Mouse (Mus musculus) MEL (cell line): ENCODE data around the gene Nos1ap. TPM values are rescaled to one million over a fixed set of nuclear protein-coding genes. Genes with fewer than 3 reads are reported as not detected.

Experiments used
- DNase-seq: peaks from one replicate; pipeline ENCODE4 v3.0.0; 2011; ENCODE audit warnings: low read depth, low spot score
- H3K27ac ChIP-seq: 2 replicates; pipeline ENCODE4 v1.5.1; 2012; ENCODE audit warnings: low read depth, mild to moderate bottlenecking, control low read depth, low read length, moderate library complexity; ENCODE audit not compliant: control insufficient read depth
- H3K27me3 ChIP-seq, 2 experiments: fragments of 150-350 bp in 1 of 2; sonication (generic) in 1 of 2; 2 replicates each; pipeline ENCODE4 v1.6.1; 2012; ENCODE audit warnings: low read length in 2 of 2, mild to moderate bottlenecking in 2 of 2, improper control_type of control experiment in 1 of 2, moderate library complexity in 1 of 2; ENCODE audit not compliant: insufficient read depth in 2 of 2, control insufficient read depth in 1 of 2
- H3K36me3 ChIP-seq, 2 experiments: 2 replicates each; pipeline ENCODE4 v1.6.1; 2012 to 2014; ENCODE audit warnings: low read length in 2 of 2, improper control_type of control experiment in 1 of 2, inconsistent platforms in 1 of 2, mild to moderate bottlenecking in 1 of 2; ENCODE audit not compliant: insufficient read depth in 2 of 2, control insufficient read depth in 1 of 2
- H3K4me1 ChIP-seq, 2 experiments: fragments of 150-350 bp in 1 of 2; sonication (generic) in 1 of 2; 2 replicates each; pipeline ENCODE4 v1.6.1; 2012; ENCODE audit warnings: low read length in 2 of 2, improper control_type of control experiment in 1 of 2, mild to moderate bottlenecking in 1 of 2; ENCODE audit not compliant: insufficient read depth in 2 of 2, control insufficient read depth in 1 of 2
- H3K4me3 ChIP-seq, 2 experiments: fragments of 150-350 bp in 1 of 2; sonication (generic) in 1 of 2; 2 replicates each; pipeline ENCODE4 v1.5.1; 2012; ENCODE audit warnings: low read depth in 2 of 2, low read length in 2 of 2, mild to moderate bottlenecking in 2 of 2, moderate library complexity in 2 of 2, control low read depth in 1 of 2, improper control_type of control experiment in 1 of 2; ENCODE audit not compliant: control insufficient read depth in 1 of 2, insufficient read depth in 1 of 2
- H3K79me2 ChIP-seq: 2 replicates; pipeline ENCODE4 v1.6.1; 2012; ENCODE audit warnings: mild to moderate bottlenecking, low read length, moderate library complexity; ENCODE audit not compliant: control insufficient read depth, poor library complexity, insufficient read depth
- H3K9ac ChIP-seq: 2 replicates; pipeline ENCODE4 v1.6.1; 2012; ENCODE audit warnings: low read depth, mild to moderate bottlenecking, control low read depth, low read length, moderate library complexity; ENCODE audit not compliant: control insufficient read depth, poor library complexity, severe bottlenecking
- H3K9me3 ChIP-seq: fragments of 150-350 bp; sonication (generic); replicated peaks from 2 replicates; pipeline ENCODE4 v1.6.1; 2012; ENCODE audit warnings: mild to moderate bottlenecking, low read length, improper control_type of control experiment, moderate library complexity; ENCODE audit not compliant: insufficient read depth
- BHLHE40 ChIP-seq: IDR thresholded peaks from 2 replicates; pipeline ENCODE4 v1.6.1; 2012; ENCODE audit warnings: low read depth, mild to moderate bottlenecking, inconsistent platforms, low read length, improper control_type of control experiment, borderline replicate concordance
- CHD1 ChIP-seq: IDR thresholded peaks from 2 replicates; pipeline ENCODE4 v1.6.1; 2012; ENCODE audit warnings: low read depth, mild to moderate bottlenecking, inconsistent platforms, low read length, improper control_type of control experiment
- ELF1 ChIP-seq: IDR thresholded peaks from 2 replicates; pipeline ENCODE4 v1.6.1; 2014; ENCODE audit warnings: low read depth, mild to moderate bottlenecking, inconsistent platforms, low read length, improper control_type of control experiment, moderate library complexity
- GABPA ChIP-seq: IDR thresholded peaks from 2 replicates; pipeline ENCODE4 v1.6.1; 2012; ENCODE audit warnings: low read depth, mild to moderate bottlenecking, inconsistent platforms, low read length, improper control_type of control experiment, moderate library complexity
- GATA1 ChIP-seq: IDR thresholded peaks from 2 replicates; pipeline ENCODE4 v1.6.1; 2011; ENCODE audit warnings: low read depth, low read length, improper control_type of control experiment
- HCFC1 ChIP-seq: IDR thresholded peaks from 2 replicates; pipeline ENCODE4 v1.6.1; 2012; ENCODE audit warnings: low read depth, mild to moderate bottlenecking, inconsistent platforms, low read length, improper control_type of control experiment, moderate library complexity
- KAT2A ChIP-seq: conservative IDR thresholded peaks from 2 replicates; pipeline ENCODE4 v1.6.1; 2012; ENCODE audit warnings: low read depth, low read length, improper control_type of control experiment, inconsistent platforms
- NELFE ChIP-seq: IDR thresholded peaks from 2 replicates; pipeline ENCODE4 v1.6.1; 2011; ENCODE audit warnings: low read depth, low read length, improper control_type of control experiment
- NRF1 ChIP-seq: IDR thresholded peaks from 2 replicates; pipeline ENCODE4 v1.6.1; 2014; ENCODE audit warnings: low read depth, mild to moderate bottlenecking, inconsistent platforms, low read length, improper control_type of control experiment, moderate library complexity; ENCODE audit not compliant: poor library complexity, insufficient read depth, severe bottlenecking
- POLR2A ChIP-seq, 2 experiments: IDR thresholded peaks; 2 replicates each; pipeline ENCODE4 v1.6.1; 2011 to 2012; ENCODE audit warnings: low read length in 2 of 2, mild to moderate bottlenecking in 2 of 2, control low read depth in 1 of 2, improper control_type of control experiment in 1 of 2, low read depth in 1 of 2, moderate library complexity in 1 of 2; ENCODE audit not compliant: control insufficient read depth in 1 of 2, insufficient read depth in 1 of 2, poor library complexity in 1 of 2
- POLR2AphosphoS2 ChIP-seq: IDR thresholded peaks from 2 replicates; pipeline ENCODE4 v1.6.1; 2011; ENCODE audit warnings: low read length, improper control_type of control experiment
- RCOR1 ChIP-seq: IDR thresholded peaks from 2 replicates; pipeline ENCODE4 v1.6.1; 2012; ENCODE audit warnings: low read depth, mild to moderate bottlenecking, inconsistent platforms, low read length, improper control_type of control experiment
- TAL1 ChIP-seq: IDR thresholded peaks from 2 replicates; pipeline ENCODE4 v1.6.1; 2012; ENCODE audit warnings: mild to moderate bottlenecking, inconsistent platforms, low read length, moderate library complexity, mixed read lengths
- USF1 ChIP-seq: IDR thresholded peaks from 2 replicates; pipeline ENCODE4 v1.6.1; 2014; ENCODE audit warnings: low read depth, mild to moderate bottlenecking, inconsistent platforms, low read length, improper control_type of control experiment, moderate library complexity
- USF2 ChIP-seq, 2 experiments: IDR thresholded peaks; 2 replicates each; pipeline ENCODE4 v1.6.1; 2011 to 2012; ENCODE audit warnings: improper control_type of control experiment in 2 of 2, low read length in 2 of 2, borderline replicate concordance in 1 of 2, inconsistent platforms in 1 of 2, low read depth in 1 of 2, mild to moderate bottlenecking in 1 of 2; ENCODE audit not compliant: insufficient read depth in 1 of 2
- ZC3H11A ChIP-seq: IDR thresholded peaks from 2 replicates; pipeline ENCODE4 v1.6.1; 2012; ENCODE audit warnings: low read depth, mild to moderate bottlenecking, inconsistent platforms, low read length, improper control_type of control experiment
- ZKSCAN1 ChIP-seq: IDR thresholded peaks from 2 replicates; pipeline ENCODE4 v1.6.1; 2012; ENCODE audit warnings: low read depth, mild to moderate bottlenecking, inconsistent platforms, low read length, improper control_type of control experiment, moderate library complexity
- ZNF384 ChIP-seq: IDR thresholded peaks from 2 replicates; pipeline ENCODE4 v1.6.1; 2012; ENCODE audit warnings: low read depth, mild to moderate bottlenecking, inconsistent platforms, low read length, improper control_type of control experiment
- polyA plus RNA-seq, 2 experiments: library from polyadenylated mRNA; stranded (reverse) in 1 of 2; unstranded in 1 of 2; fragments of >175 nt in 1 of 2; fragments of >200 nt in 1 of 2; gene quantifications; 2 replicates each; pipeline versions ENCODE4 v1.2.1 to v1.2.4; 2012; ENCODE audit warnings: low replicate concordance in 2 of 2, low read depth in 1 of 2; ENCODE audit not compliant: insufficient read length in 2 of 2, insufficient read depth in 1 of 2, missing spikeins in 1 of 2
- total RNA-seq: library from RNA; depleted of rRNA; stranded (reverse); fragments of 300-350 nt; gene quantifications from 2 replicates; pipeline ENCODE4 v1.2.3, GENCODE M21; 2012

The Nos1ap gene
- total and polyA plus RNA-seq, 3 experiments: 0.62 to 2.4 TPM; not detected in 1

DNA sequence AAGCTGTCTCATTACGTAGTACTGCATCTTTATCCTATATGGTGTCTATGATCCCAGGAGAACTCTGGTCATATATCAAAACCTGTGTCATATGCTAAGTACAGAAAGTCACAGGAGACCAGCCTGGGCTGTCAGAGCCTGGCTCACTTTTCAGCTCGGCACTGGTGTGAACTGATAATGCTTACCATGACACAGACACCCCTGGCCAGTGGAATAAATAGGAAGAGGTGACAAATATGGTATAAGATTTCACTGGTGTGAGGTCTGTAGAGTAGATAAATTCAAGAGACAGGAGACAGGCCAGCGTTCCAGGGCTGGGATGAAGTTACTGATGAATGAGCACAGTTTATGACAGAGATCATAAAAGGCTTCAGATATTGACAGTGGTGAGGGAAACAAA lies 84.6 kb downstream of the Nos1ap start:
- peak; percentile 17 for DNase-seq
- H3K4me3 ChIP-seq: no peak overlapping the region
- no peak overlapping the region for H3K9ac ChIP-seq
- H3K27me3 ChIP-seq: no peaks in the 10 kb centered on the region
- TF ChIP-seq ZNF384 (no peak), TAL1 (no peak), CHD1 (no peak), ELF1 (no peak), ZKSCAN1 (no peak), POLR2AphosphoS2 (no peak), BHLHE40 (no peak), GATA1 (no peak), USF2 (IDR thresholded peaks at IDR 0.05; ENCODE audit: borderline replicate concordance in 1 of 2, insufficient read depth in 1 of 2, low read depth in 1 of 2, low read length in 2 of 2) (no peak), USF1 (no peak), NELFE (no peak), KAT2A (no peak)
- TF ChIP-seq, all 39 proteins: peak for 0
- Histone ChIP-seq H3K4me1 (no peaks in the 10 kb centered on the region), H3K27ac (no peak overlapping the region), H3K79me2 (no peaks in the 10 kb centered on the region), H3K36me3 (no peaks in the 10 kb centered on the region), H3K9me3 (no peaks in the 10 kb centered on the region)

- Histone ChIP-seq H3K9ac (no peak overlapping the region), H3K27me3 (no peaks in the 10 kb centered on the region), H3K27ac (no peak overlapping the region), H3K9me3 (no peaks in the 10 kb centered on the region)
- no peak for DNase-seq
- TF ChIP-seq ZC3H11A: no peak
- no peak for TF ChIP-seq NRF1
- no peak for TF ChIP-seq USF1
- no peak for TF ChIP-seq KAT2A
- no peak for TF ChIP-seq HCFC1
- no peak for TF ChIP-seq GABPA
- TF ChIP-seq RCOR1: no peak
- TF ChIP-seq POLR2A (IDR thresholded peaks at IDR 0.05; ENCODE audit: control insufficient read depth in 1 of 2, insufficient read depth in 1 of 2, low read depth in 1 of 2, low read length in 2 of 2, poor library complexity in 1 of 2): no peak
- no peak for TF ChIP-seq BHLHE40
- no peak for TF ChIP-seq ZKSCAN1
- TF ChIP-seq POLR2AphosphoS2: no peak
- TF ChIP-seq, all 39 proteins: peak for 0
- Histone ChIP-seq H3K79me2 (no peaks in the 10 kb centered on the region), H3K36me3 (no peaks in the 10 kb centered on the region), H3K4me3 (no peak overlapping the region), H3K4me1 (no peaks in the 10 kb centered on the region)
Observed at GRCm38 (mm10) chr1:170504378-170504777, 85.3 kb downstream of the Nos1ap start.
